Mouse (Mus musculus) gastrocnemius, postnatal 25 days (tissue): ENCODE data around the gene Nsd1. TPM values are rescaled to one million over a fixed set of nuclear protein-coding genes. Genes with fewer than 3 reads are reported as not detected.

ENCODE experiments used
- DNase-seq: peaks from one replicate; pipeline ENCODE4 v3.0.0; 2022
- total RNA-seq, 2 experiments: library from RNA; stranded (reverse); gene quantifications; 1 replicate in 1 of 2; 2 replicates in 1 of 2; pipeline ENCODE4 v1.2.3; 2021

Gene Nsd1
- total RNA-seq, 2 experiments from 2014 or later, result 46.0 to 51.2 TPM

DNA sequence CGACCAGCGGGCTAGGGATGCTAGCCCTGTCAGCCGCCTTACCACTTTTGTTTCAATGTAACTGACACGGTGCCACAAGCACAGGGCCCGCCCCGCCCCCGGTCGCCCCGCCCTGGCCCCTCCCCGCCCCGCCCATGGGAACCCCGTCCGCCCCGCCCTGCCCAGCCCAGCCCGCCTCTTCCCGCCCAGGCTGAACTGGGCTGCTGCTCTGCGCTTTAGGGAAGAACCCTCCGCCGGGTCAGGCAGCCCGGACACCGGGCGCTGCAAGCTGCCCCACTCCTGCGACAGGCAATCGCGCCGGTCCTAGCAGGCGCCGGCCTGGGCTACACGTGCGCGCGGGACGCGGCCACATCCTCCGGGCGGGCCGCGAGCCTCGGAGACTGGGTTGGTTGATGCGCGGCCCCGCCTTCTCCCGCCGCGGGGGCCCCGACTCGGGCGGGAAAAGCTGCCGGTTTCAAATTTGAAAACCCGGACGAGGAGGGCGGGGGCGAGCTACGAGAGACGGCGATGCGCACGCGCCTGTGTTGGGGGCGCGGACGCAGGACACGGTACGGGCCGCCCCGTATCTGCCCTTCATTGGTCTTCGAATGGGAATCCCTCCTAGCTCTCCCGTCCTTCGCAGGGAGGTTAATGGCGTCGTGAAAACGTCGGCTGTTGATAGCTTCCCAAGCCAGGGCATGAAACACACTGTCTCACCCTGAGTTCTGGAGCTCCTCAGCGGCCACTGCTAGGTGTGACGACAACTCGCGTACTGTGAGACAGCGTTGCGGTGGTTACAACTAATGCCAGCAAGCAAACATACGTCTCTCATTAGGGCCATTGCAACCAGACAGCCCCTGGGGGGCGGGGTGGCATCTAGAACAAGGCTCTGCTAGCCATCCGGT, 120.3 kb downstream of the Nsd1 start, which contains the start of gene Mxd3:
Gene Mxd3, minus strand, starts transcription at position 141 of the 884 bp plus-strand sequence.
- peak; percentile 82 for DNase-seq

DNA sequence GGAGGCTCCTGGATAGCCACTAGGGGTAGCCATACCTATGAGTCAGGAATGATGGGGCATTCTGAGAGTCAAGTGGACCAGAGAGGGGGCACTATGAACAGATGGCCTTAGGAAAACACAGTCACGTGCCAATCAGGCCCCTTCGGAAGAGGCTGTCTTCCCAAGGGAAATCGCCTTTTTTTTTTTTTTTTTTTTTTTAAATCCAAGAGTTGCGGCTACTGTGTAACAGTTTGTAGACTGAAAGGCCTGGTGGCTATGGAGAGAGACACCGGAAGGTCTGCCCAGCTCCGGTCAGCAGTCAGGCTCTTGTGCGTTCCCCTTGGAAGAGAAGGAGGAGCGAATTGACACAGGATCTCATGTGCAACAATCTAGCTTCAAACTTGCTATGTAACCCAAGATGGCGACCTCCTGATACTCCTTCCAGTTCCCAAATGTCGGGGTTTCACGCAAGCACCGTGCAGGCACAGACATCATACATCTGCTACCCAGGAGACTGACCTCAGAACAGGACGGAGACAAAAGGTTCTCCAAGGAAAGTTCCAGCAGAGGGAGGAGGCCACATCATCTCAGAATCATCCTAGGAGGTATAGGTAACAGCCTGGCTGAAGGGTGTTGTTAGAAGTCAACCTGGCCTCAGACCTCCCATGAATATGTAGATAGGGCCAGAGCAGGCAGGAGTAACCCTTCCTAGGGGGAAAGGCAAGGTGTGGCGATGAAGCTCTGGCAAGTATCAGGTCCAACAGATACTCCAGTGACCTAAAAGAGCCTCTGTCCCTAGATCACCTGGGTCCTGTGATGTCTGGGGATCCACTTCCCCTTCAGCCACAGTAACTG, 121.2 kb downstream of the Nsd1 start:
- no peak for DNase-seq

DNA sequence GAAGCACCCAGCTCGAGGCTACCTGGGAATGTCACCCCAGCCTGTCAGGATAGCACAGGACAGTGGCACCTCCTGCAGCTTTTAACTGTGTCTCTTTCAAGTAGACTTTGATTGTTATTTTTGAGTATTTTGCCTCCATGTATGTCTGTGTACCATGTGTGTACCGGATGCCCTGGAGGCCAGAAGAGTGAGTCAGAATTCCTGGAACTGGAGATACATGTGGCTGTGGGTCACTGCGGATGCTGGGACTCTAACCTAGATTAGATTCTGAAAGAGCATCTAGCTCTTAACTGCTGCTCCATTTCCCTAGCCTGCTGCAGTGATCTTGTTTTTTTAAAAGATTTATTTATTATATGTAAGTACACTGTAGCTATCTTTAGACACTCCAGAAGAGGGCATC, 122.7 kb downstream of the Nsd1 start:
- DNase-seq, result no peak

DNA sequence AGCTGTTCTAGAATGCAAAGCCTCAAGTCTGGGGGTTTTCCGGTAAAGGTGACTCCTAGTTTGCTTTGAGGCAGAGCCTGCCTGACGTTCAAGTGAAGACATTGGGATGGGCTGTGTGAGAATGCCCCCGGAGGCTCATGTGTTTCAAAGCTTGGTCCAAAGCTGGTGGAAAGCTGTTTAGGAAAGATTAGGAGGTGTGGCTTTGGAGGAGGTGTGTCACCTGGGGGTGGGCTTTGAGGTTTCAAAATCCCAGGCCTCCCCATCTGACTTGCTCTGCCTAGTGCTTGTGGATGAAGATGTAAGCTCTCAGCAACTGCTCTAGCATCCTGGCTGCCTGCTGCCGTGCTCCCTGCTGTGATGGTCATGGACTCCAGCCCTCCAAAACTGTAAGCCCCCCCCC, 126.1 kb downstream of the Nsd1 start:
- no peak for DNase-seq

DNA sequence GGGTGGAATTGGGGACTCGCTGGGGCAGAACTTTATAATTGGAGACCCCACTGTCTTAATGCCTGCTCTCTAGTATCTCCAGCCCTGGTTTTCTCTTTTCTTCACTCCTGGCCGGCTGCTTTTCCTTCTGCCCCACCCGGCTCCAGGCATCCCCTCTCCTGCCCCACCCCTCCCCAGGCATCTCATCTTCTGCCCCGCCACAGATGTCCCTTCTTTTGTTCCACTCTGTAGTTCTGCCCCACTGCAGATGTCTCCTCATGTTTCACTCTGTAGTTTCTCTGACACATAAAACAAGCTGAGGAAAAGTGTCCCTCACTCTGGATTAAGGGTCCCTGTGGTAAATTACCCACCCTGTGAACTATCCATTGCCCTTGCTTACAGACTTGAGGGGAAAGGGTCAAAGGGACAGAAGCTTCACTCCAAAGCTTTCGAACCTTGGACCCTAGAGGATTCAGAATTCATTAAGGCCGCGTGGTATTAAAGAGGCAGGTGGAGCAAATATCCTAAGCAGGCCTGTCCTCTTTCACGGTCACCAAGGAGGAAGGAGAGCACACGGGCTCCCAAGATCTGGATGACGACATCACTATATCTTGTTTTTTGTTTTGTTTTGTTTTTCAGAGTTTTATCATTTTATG, 127.9 kb downstream of the Nsd1 start:
- no peak for DNase-seq

DNA sequence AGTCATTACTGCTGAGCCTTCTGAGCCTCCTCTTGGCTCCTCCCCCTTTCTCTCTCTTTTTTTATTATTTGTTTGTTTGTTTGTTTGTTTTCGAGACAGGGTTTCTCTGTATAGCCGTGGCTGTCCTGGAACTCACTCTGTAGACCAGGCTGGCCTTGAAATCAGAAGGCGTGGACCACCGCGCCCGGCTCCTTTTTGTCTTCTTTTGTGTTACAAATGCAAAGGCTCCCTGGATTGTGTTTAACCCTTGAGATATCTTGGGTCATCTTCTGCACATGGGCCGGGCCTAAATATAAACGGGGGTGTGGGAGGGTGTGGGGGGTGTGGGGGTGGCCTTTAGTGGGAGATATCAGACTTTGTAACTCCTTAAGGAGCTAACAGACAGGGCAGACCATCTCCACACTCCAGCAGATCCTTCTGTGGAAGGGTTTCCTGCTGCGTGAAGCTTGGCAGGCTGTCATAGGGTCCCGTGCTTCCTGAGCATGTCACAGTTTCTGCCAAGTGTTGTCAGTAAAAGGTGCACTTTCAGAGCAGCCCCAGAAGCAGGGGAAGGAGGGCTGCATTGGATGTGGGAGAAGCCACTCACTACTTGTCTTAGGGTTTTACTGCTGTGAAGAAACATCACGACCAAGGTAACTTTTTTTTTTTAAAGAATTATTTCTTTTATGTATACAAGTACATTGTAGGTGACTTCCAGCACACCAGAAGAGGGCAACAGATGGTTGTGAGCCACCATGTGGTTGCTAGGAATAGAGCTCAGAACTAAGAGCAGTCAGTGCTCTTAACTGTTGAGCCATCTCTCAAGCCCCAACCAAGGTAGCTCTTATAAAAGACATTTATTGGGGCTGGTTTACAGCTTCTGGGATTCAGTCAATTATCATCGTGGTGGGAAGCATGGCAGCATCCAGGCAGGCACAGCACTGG, 128.8 kb downstream of the Nsd1 start:
- no peak for DNase-seq

DNA sequence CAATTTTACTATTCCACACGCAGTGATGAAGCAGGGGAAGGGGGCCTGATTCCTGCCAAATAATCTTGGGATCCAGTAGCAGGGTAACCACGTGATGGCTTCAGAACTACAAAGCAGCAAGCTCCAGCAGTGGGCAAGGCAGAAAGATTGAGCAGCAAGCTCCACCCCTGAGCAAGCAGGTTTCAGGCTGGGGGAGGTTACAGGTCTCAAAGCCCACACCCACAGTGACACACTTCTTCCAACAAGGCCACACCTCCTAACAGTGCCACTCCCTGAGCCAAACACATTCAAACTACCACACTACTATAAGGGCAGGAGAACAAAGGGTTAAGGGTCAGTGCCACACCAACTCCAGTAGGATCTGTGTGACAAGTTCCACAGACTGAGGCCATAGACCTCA, 129.7 kb downstream of the Nsd1 start:
- no peak for DNase-seq

DNA sequence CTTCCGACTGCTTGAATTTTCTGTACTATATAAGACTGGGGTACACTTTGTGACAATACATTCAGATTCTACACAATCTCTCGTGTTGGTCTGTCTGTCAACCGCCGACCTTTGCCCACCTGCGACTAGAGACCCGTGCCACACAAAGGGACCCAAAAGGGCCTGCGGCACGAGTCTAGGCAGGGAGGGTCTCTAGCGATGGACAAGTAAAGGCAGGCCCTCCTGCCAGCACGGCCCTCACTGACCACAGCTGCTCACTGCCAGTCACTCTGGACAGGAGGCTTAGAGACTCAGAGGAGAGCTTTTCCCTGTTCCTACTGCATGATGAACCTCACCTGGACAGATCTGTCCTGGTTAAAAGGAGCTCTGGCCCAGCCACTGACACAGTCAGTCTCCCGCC, 132.9 kb downstream of the Nsd1 start:
- no peak for DNase-seq

DNA sequence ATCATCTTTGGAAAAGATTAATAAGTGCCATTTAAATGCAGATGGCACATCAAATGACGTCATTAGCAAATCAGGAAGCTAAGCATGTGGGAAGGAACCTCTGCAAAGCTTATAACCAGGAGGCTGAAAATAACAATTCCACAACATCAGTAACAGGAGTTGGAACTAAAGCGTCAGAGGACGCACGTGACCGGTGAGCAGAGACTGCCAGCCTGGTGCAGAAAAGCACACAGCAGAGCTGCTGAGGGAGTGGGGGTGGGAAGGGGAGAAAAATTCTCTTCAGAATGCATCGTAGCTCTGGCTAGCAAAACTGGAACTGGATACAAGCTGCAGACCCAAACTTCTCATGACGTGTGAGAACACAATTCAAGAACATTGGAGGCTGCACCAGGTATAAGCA, 134.7 kb downstream of the Nsd1 start:
- DNase-seq, result no peak

DNA sequence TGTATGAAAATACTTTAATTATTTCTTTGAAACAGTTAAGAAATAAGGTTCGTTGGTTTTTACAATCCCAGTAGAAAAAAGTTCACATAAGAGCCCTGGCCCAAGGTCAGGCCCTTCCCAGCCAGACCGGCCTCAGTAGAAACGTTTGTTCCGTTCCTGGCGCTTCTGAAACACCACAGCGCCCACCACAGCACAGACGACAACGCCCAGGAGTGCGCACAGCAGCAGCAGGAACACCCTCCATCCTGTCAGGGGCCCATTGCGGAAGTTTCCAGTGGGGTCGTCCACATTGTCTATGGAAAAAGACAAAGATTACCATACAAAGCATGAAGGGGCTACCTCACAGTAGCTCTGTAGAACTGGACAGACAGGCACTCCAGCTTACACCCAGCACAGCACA, 137.2 kb downstream of the Nsd1 start:
- no peak for DNase-seq

DNA sequence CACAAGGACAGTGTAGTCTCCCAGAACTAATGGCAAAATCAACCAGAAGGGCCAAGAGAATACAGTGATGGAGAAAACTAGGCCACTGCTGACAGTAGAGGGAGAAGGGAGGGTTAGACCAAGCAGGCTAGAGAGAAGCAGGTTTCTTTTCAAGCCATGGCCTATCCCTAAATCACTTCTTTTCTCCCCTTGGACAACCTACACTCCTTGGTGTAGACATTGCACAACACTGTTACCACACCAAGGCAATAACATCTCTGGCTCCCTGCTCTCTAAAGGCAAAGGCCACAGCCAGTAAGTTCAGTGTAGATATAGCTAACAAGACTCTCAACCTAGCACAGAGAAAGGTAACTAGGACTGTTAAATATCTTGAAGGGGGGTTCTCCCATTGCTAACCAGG, 151.6 kb downstream of the Nsd1 start:
- no peak for DNase-seq

DNA sequence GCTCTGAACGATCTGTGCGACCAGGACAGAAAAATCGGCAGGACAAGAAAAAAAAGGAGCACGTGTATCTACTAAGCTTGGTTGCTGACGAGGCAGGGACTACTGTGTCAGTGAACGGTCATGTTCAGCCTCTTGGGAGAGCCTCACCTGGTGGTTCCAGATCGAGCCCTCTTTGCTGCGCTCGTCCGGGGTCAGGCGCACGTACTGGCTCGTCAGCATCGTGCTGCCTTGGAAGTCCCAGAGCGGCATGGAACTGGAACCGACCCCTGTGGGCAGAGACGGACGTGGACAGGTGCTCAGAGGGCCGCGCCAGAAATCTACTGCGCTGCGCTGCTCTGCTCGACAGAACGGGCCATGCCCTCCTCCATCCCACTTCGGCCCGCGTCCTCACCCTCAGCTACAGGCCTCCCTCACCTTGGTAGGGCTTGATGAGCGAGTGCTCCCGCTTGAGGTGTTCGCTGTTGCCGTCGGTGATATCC, 152.4 kb downstream of the Nsd1 start:
- DNase-seq, result no peak

DNA sequence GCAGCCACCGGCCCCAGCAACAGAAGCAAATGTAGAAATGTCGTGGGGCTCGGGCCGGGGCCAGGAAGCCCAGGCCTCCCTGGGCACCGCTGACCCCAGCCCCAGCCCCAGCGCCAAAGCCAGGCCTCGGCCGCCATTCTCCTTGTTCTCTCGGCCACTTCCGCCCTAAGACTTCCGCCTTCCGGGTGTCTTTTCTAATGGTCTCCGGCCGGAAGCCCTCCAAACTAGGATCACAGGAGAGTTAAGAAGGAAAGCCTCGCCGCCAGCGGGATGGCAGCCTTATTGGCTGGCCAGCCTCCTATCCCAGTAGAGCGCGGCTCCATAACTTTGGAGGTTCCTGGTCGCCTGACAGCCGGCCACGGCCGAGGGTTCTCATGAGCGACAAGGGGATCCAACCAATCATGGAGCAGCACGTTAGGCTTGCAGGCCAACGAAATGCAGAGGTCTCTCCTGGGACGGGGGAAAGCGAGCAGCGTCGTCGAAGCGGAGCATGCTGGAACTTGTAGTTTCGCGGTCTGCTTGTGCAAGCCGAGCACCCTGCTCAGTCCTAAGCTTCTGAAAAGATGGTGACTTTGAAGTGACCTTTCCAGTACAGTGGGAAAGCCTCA, 153.0 kb downstream of the Nsd1 start, which contains the start of gene Lman2:
Gene Lman2, minus strand, starts transcription at position 331 of the 608 bp plus-strand sequence.
- DNase-seq, result peak; percentile 98

Other genes with a start within 250 kb of the Nsd1 start
- gene Hk3, start 188.4 kb upstream of the Nsd1 start, total RNA-seq, result under 1 TPM; 0.40 to 0.74 TPM
- 10 to 100 TPM; 12.4 to 12.6 TPM for gene Uimc1, start 109.5 kb upstream of the Nsd1 start, total RNA-seq
- 10 to 100 TPM in 1 of 2 experiments, 1 to 10 TPM in 1; 8.9 to 13.4 TPM for gene Zfp346, start 104.5 kb upstream of the Nsd1 start, total RNA-seq
- gene Gm17617, start 76.2 kb upstream of the Nsd1 start, total RNA-seq, result not detected
- gene Fgfr4, start 57.1 kb upstream of the Nsd1 start, total RNA-seq, result 1 to 10 TPM; 2.4 to 3.1 TPM
- gene Prelid1, start 110.7 kb downstream of the Nsd1 start, total RNA-seq, result 10 to 100 TPM; 23.9 to 30.5 TPM
- gene Rab24, start 112.2 kb downstream of the Nsd1 start, total RNA-seq, result 10 to 100 TPM; 29.0 to 30.2 TPM
- gene Mxd3, start 120.0 kb downstream of the Nsd1 start, total RNA-seq, result 1 to 10 TPM in 1 of 2 experiments, under 1 TPM in 1; 0.72 to 1.5 TPM
- 10 to 100 TPM; 35.1 to 35.7 TPM for gene Lman2, start 153.0 kb downstream of the Nsd1 start, total RNA-seq
- gene Rgs14, start 159.9 kb downstream of the Nsd1 start, total RNA-seq, result under 1 TPM; 0.15 to 0.35 TPM
- gene Slc34a1, start 188.4 kb downstream of the Nsd1 start, total RNA-seq, result not detected
- not detected for gene Pfn3, start 205.4 kb downstream of the Nsd1 start, total RNA-seq
- not detected for gene F12, start 217.0 kb downstream of the Nsd1 start, total RNA-seq
- gene Grk6, start 235.3 kb downstream of the Nsd1 start, total RNA-seq, result 10 to 100 TPM in 1 of 2 experiments, 1 to 10 TPM in 1; 9.3 to 10.2 TPM